In genomic region chr4:120179123-120179522, GRCm38 (mm10) we compare ENCODE assay signal across 27 mouse cellular contexts. TPM values are rescaled to one million over a fixed set of nuclear protein-coding genes. Genes with fewer than 3 reads are reported as not detected.
"Had no signal": no experiment of that assay in that cellular context is flagged by ENCODE, and none has a peak within 500 bp of the region (broad histone marks: within the 10 kb centered on the region; RNA-seq: fewer than 3 reads in every experiment).

No protein-coding gene starts in this region.

- H3K27ac ChIP-seq: heart, adult 2 months; heart, embryonic 13.5 days; heart, embryonic 15.5 days; hindbrain, embryonic 13.5 days; layer of hippocampus, adult 2 months; left cerebral cortex, adult 2 months; limb, embryonic 10.5 days; limb, embryonic 12.5 days; liver, embryonic 13.5 days had no signal

- H3K9ac ChIP-seq: heart, embryonic 13.5 days; heart, embryonic 15.5 days; hindbrain, embryonic 13.5 days; limb, embryonic 12.5 days; liver, embryonic 13.5 days had no signal

- DNase-seq: gastrocnemius, postnatal 14 days; gastrocnemius, postnatal 36 days; heart, adult 11 months; heart, adult 2 months; heart, postnatal 14 days; heart, postnatal 36 days; kidney, adult 11 months; kidney, adult 2 months; kidney, adult 9 months; kidney, postnatal 10 days; kidney, postnatal 25 days; kidney, postnatal 4 days; liver; liver, embryonic 13.5 days had no signal

- H3K4me1 ChIP-seq: heart, embryonic 13.5 days; heart, embryonic 15.5 days; limb, embryonic 12.5 days; liver, embryonic 13.5 days had no signal

- H3K36me3 ChIP-seq: heart, embryonic 13.5 days; heart, embryonic 15.5 days; hindbrain, embryonic 13.5 days; limb, embryonic 10.5 days; limb, embryonic 12.5 days; liver, embryonic 13.5 days had no signal

- ATAC-seq: forebrain, embryonic 16.5 days; hindbrain, embryonic 16.5 days; inflammation-experienced regulatory T-cells, adult 6 months had no signal

- H3K4me2 ChIP-seq: heart, embryonic 11.5 days; heart, embryonic 13.5 days; heart, embryonic 15.5 days; hindbrain, embryonic 13.5 days; limb, embryonic 12.5 days; liver, embryonic 11.5 days; liver, embryonic 13.5 days had no signal

- H3K9me3 ChIP-seq: heart, embryonic 13.5 days; heart, embryonic 15.5 days; hindbrain, embryonic 13.5 days; limb, embryonic 10.5 days; limb, embryonic 12.5 days; liver, embryonic 13.5 days had no signal

- H3K27me3 ChIP-seq: limb, embryonic 12.5 days; liver, embryonic 13.5 days had no signal

- H3K4me3 ChIP-seq: heart, adult 2 months; heart, embryonic 13.5 days; heart, embryonic 15.5 days; hindbrain, embryonic 13.5 days; layer of hippocampus, adult 2 months; left cerebral cortex, adult 2 months; limb, embryonic 10.5 days; limb, embryonic 12.5 days; liver, embryonic 13.5 days had no signal

RNA-seq across cellular contexts. Expression of gene Edn2, which starts 18.1 kb away (rescaled TPM):
- polyA plus RNA-seq: hindbrain, embryonic 11.5 days; hindbrain, embryonic 16.5 days; inflammation-experienced regulatory T-cells, adult 6 months; kidney, adult 2 months; limb, embryonic 10.5 days had no signal
